Mouse (Mus musculus) stomach, postnatal 0 days (tissue): ENCODE data around the gene Abhd5.

Experiments
- CTCF ChIP-seq: IDR thresholded peaks from 2 replicates; pipeline ENCODE4 v1.5.1; 2016; ENCODE audit warnings: antibody characterized with exemption, low read depth, mild to moderate bottlenecking, moderate library complexity
- EP300 ChIP-seq: optimal IDR thresholded peaks from 2 replicates; pipeline ENCODE3; 2016; ENCODE audit warnings: antibody characterized with exemption

GRCm38 (mm10) chr9:122364171-122364570, 12.8 kb downstream of the Abhd5 start:
- TF ChIP-seq CTCF (no peak), EP300 (no peak)
